Mouse (Mus musculus): ENCODE data around the gene Ccl25. TPM values are rescaled to one million over a fixed set of nuclear protein-coding genes. Genes with fewer than 3 reads are reported as not detected.
"Not testable (repeated sequence)": the region's sequence is repeated elsewhere in the genome, so short reads cannot be mapped to it uniquely, and the experiment has no call there.

Gene Ccl25
- polyA plus RNA-seq, 1 experiment = not detected

- H3K4me3 ChIP-seq (ENCODE audit: insufficient read depth, low read depth, low read length) = peak overlapping the region; percentile 100
- under 1% methylated on average over 42 of the region's 42 CpGs for WGBS
- no peak for TF ChIP-seq POLR2A (IDR thresholded peaks at IDR 0.05; ENCODE audit: insufficient read depth, low read depth, low read length)
- TF ChIP-seq CTCF (IDR thresholded peaks at IDR 0.05; ENCODE audit: insufficient read depth, low read depth, low read length) = no peak
- peak overlapping the region; percentile 62; the same call in 1 of the 2 replicates for H3K27ac ChIP-seq (ENCODE audit: insufficient read depth, low read depth, low read length)
- peaks cover 6% of the 10 kb centered on the region for H3K4me1 ChIP-seq (ENCODE audit: control insufficient read depth, insufficient read depth, low read length)
These were observed 485 bp upstream of the Ccl25 start for GRCm38 (mm10) chr8:4324525-4324924.

DNA sequence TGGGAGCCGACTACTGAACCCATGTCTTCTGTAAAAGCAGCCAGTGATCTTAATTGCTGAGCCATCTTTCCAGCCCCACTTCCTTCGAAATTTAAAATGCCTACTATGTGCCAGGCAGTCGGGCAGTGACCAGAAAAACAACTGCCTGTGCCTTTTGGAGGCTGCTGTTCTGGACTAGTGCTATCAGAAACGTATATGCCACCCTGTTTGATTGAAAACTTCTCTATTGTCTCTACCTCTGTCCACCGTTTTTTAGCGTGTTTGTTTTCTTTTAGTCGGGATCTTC lies 684 bp downstream of the Ccl25 start:
- no peak for TF ChIP-seq CTCF (IDR thresholded peaks at IDR 0.05; ENCODE audit: insufficient read depth, low read depth, low read length)
- no peak for TF ChIP-seq POLR2A (IDR thresholded peaks at IDR 0.05; ENCODE audit: insufficient read depth, low read depth, low read length)
- Histone ChIP-seq H3K4me1 (ENCODE audit: control insufficient read depth, insufficient read depth, low read length) (no peaks in the 10 kb centered on the region), H3K27ac (ENCODE audit: insufficient read depth, low read depth, low read length) (no peak overlapping the region), H3K4me3 (ENCODE audit: insufficient read depth, low read depth, low read length) (peak overlapping the region; percentile 100)
- 35% methylated on average over 7 of the region's 7 CpGs for WGBS

DNA sequence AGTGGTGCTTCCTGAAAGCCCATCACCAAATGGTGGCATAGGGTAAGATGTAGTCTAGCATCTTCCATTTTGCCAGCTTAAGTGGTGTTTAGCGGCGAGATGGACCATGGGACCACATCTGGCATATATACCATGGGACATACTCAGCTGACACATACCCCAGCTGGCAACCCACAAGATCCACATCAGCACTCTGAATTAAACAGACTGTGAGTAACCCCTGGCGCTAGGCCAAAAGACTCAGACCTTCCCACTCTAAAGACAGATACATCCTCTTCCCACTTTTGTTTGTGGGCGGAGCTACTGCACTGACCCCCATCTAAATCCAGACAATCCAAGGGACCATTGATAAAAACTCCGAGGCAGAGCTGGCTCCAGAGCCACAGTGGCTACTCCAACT lies 4.0 kb downstream of the Ccl25 start:
- TF ChIP-seq CTCF (IDR thresholded peaks at IDR 0.05; ENCODE audit: insufficient read depth, low read depth, low read length) = no peak
- no peak for TF ChIP-seq POLR2A (IDR thresholded peaks at IDR 0.05; ENCODE audit: insufficient read depth, low read depth, low read length)
- WGBS = 86% methylated on average over 5 of the region's 5 CpGs

GRCm38 (mm10) chr8:4333966-4334365 lies 9.0 kb downstream of the Ccl25 start:
- Histone ChIP-seq H3K27ac (ENCODE audit: insufficient read depth, low read depth, low read length) (no peak overlapping the region), H3K4me3 (ENCODE audit: insufficient read depth, low read depth, low read length) (no peak overlapping the region), H3K4me1 (ENCODE audit: control insufficient read depth, insufficient read depth, low read length) (0 out of 2 replicates have a peak, but pooled peaks cover 2% of the 10 kb centered on the region)
- TF ChIP-seq POLR2A (IDR thresholded peaks at IDR 0.05; ENCODE audit: insufficient read depth, low read depth, low read length) (no peak), CTCF (IDR thresholded peaks at IDR 0.05; ENCODE audit: insufficient read depth, low read depth, low read length) (no peak)
- 100% methylated on average over 1 of the region's 1 CpGs for WGBS

More for the DNA sequence above, 4.0 kb downstream of the Ccl25 start:
- H3K4me3 ChIP-seq (ENCODE audit: insufficient read depth, low read depth, low read length) = no peak overlapping the region
- no peaks in the 10 kb centered on the region for H3K4me1 ChIP-seq (ENCODE audit: control insufficient read depth, insufficient read depth, low read length)
- no peak overlapping the region for H3K27ac ChIP-seq (ENCODE audit: insufficient read depth, low read depth, low read length)

DNA sequence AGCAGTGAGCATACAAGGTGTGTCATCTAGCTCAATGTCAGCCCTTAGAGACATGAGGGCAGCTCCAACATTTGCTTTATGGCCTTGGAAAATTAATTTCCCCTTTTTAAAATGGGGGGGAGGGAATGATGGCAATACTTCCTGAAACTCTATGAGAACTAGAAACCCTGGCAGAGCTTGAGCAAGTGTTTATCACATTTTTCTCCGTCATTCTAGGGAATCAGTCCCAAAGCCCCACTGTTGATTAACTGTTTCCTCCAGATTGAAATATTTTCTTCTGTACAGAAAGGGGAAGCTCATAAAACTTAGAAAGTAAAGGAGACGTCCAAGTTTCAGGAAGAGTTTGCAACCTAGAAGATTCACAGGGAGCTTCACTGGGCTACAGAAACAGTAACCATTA lies 10.7 kb downstream of the Ccl25 start:
- Histone ChIP-seq H3K27ac (ENCODE audit: insufficient read depth, low read depth, low read length) (no peak overlapping the region), H3K4me1 (ENCODE audit: control insufficient read depth, insufficient read depth, low read length) (peaks cover 7% of the 10 kb centered on the region), H3K4me3 (ENCODE audit: insufficient read depth, low read depth, low read length) (no peak overlapping the region)
- no peak for TF ChIP-seq POLR2A (IDR thresholded peaks at IDR 0.05; ENCODE audit: insufficient read depth, low read depth, low read length)
- TF ChIP-seq CTCF (IDR thresholded peaks at IDR 0.05; ENCODE audit: insufficient read depth, low read depth, low read length) = no peak
- WGBS = 86% methylated on average over 2 of the region's 2 CpGs

DNA sequence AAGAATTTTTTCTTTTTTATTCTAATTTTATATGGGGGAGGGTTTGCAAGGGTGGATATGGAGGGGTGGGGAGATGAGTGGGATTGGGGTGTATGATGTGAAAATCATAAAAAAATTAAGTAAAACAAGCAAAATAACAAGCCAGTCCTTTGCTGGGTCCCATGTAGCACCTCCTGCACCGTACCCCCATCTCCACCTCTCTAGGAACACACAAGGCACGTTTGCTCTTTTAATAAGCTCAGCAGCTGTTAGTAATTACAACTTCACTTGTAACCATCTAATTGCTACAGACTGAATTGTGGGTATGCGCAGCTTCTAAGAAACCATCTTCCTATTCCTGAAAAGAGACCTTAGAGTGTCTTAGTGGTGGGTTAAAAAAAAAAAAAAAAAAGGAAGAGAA lies 15.2 kb downstream of the Ccl25 start:
- H3K27ac ChIP-seq (ENCODE audit: insufficient read depth, low read depth, low read length) = no peak overlapping the region
- no peak overlapping the region for H3K4me3 ChIP-seq (ENCODE audit: insufficient read depth, low read depth, low read length)
- peaks cover 11% of the 10 kb centered on the region for H3K4me1 ChIP-seq (ENCODE audit: control insufficient read depth, insufficient read depth, low read length)
- no peak for TF ChIP-seq POLR2A (IDR thresholded peaks at IDR 0.05; ENCODE audit: insufficient read depth, low read depth, low read length)
- TF ChIP-seq CTCF (IDR thresholded peaks at IDR 0.05; ENCODE audit: insufficient read depth, low read depth, low read length) = no peak
- WGBS = 14% methylated on average over 3 of the region's 3 CpGs

DNA sequence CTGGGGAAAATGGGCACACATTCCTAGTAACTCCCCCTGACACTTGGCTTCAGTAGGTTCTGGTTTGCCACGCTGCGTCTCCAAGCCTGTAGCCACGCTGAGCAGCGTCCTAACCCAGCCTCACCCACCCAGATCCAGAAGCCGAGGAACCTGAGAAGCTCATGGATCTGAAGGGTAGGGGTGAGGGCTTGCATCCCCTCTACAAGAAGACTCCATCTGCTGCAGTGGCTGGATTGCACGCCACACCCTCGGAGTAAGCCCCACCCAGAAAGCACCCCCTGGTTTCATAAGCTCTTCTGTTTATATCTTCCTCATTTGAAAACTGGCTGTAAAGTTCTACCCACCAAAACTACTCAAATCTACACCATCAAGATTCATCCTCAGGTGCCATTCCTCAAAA lies 22.7 kb downstream of the Ccl25 start:
- WGBS = 74% methylated on average over 7 of the region's 7 CpGs
- no peak overlapping the region for H3K27ac ChIP-seq (ENCODE audit: insufficient read depth, low read depth, low read length)
- TF ChIP-seq POLR2A (IDR thresholded peaks at IDR 0.05; ENCODE audit: insufficient read depth, low read depth, low read length) (no peak), CTCF (IDR thresholded peaks at IDR 0.05; ENCODE audit: insufficient read depth, low read depth, low read length) (no peak)
- H3K4me1 ChIP-seq (ENCODE audit: control insufficient read depth, insufficient read depth, low read length) = peaks cover 2% of the 10 kb centered on the region; the same call in 1 of the 2 replicates
- H3K4me3 ChIP-seq (ENCODE audit: insufficient read depth, low read depth, low read length) = no peak overlapping the region

- TF ChIP-seq CTCF (IDR thresholded peaks at IDR 0.05; ENCODE audit: insufficient read depth, low read depth, low read length) = no peak
- peaks cover 2% of the 10 kb centered on the region; the same call in 1 of the 2 replicates for H3K4me1 ChIP-seq (ENCODE audit: control insufficient read depth, insufficient read depth, low read length)
- 41% methylated on average over 12 of the region's 12 CpGs for WGBS
- no peak overlapping the region for H3K4me3 ChIP-seq (ENCODE audit: insufficient read depth, low read depth, low read length)
- no peak overlapping the region for H3K27ac ChIP-seq (ENCODE audit: insufficient read depth, low read depth, low read length)
These were observed 23.3 kb downstream of the Ccl25 start for GRCm38 (mm10) chr8:4348275-4348674.

GRCm38 (mm10) chr8:4349335-4349734 lies 24.3 kb downstream of the Ccl25 start:
- Histone ChIP-seq H3K4me1 (ENCODE audit: control insufficient read depth, insufficient read depth, low read length) (peaks cover 2% of the 10 kb centered on the region; the same call in 1 of the 2 replicates), H3K4me3 (ENCODE audit: insufficient read depth, low read depth, low read length) (no peak overlapping the region), H3K27ac (ENCODE audit: insufficient read depth, low read depth, low read length) (no peak overlapping the region)
- TF ChIP-seq CTCF (IDR thresholded peaks at IDR 0.05; ENCODE audit: insufficient read depth, low read depth, low read length) (no peak), POLR2A (IDR thresholded peaks at IDR 0.05; ENCODE audit: insufficient read depth, low read depth, low read length) (no peak)
- WGBS = 76% methylated on average over 1 of the region's 1 CpGs

DNA sequence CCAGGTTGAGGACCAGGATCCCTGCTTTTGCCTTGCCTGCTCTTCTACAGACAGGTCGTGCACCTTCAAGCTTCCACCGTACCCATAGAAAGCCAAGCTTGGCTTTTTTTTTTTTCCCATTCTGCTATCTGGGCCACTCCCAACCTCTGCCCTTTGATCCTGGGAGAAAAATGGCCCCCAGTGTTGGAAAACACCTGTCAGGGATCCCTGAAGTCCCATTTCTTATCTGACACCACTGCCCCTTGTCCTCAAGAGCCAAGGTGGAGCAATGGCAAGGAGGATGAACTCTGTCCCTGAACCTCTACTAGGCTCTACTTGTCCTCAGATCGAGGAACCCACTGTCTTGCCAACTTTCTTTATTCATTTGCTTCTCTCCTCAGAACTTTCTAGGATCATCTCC lies 25.6 kb downstream of the Ccl25 start:
- H3K27ac ChIP-seq (ENCODE audit: insufficient read depth, low read depth, low read length) = no peak overlapping the region
- TF ChIP-seq CTCF (IDR thresholded peaks at IDR 0.05; ENCODE audit: insufficient read depth, low read depth, low read length) (no peak), POLR2A (IDR thresholded peaks at IDR 0.05; ENCODE audit: insufficient read depth, low read depth, low read length) (no peak)
- peaks cover 2% of the 10 kb centered on the region; the same call in 1 of the 2 replicates for H3K4me1 ChIP-seq (ENCODE audit: control insufficient read depth, insufficient read depth, low read length)
- H3K4me3 ChIP-seq (ENCODE audit: insufficient read depth, low read depth, low read length) = no peak overlapping the region
- 92% methylated on average over 3 of the region's 3 CpGs for WGBS

- not testable (repeated sequence) for H3K4me3 ChIP-seq (ENCODE audit: insufficient read depth, low read depth, low read length); H3K4me1 ChIP-seq (ENCODE audit: control insufficient read depth, insufficient read depth, low read length); H3K27ac ChIP-seq (ENCODE audit: insufficient read depth, low read depth, low read length)
- WGBS = 93% methylated on average over 6 of the region's 6 CpGs
These were observed 27.6 kb downstream of the Ccl25 start for GRCm38 (mm10) chr8:4352562-4352961.
